Mouse (Mus musculus) MEL (cell line): ENCODE results near the gene Acox2. TPM values are rescaled to one million over a fixed set of nuclear protein-coding genes. Genes with fewer than 3 reads are reported as not detected.

Experiments used
- DNase-seq: peaks from one replicate; pipeline ENCODE4 v3.0.0; 2011; ENCODE audit warnings: low read depth, low spot score
- H3K27ac ChIP-seq: 2 replicates; pipeline ENCODE4 v1.5.1; 2012; ENCODE audit warnings: low read depth, mild to moderate bottlenecking, control low read depth, low read length, moderate library complexity; ENCODE audit not compliant: control insufficient read depth
- H3K27me3 ChIP-seq, 2 experiments: fragments of 150-350 bp in 1 of 2; sonication (generic) in 1 of 2; 2 replicates each; pipeline ENCODE4 v1.6.1; 2012; ENCODE audit warnings: low read length in 2 of 2, mild to moderate bottlenecking in 2 of 2, improper control_type of control experiment in 1 of 2, moderate library complexity in 1 of 2; ENCODE audit not compliant: insufficient read depth in 2 of 2, control insufficient read depth in 1 of 2
- H3K36me3 ChIP-seq, 2 experiments: 2 replicates each; pipeline ENCODE4 v1.6.1; 2012 to 2014; ENCODE audit warnings: low read length in 2 of 2, improper control_type of control experiment in 1 of 2, inconsistent platforms in 1 of 2, mild to moderate bottlenecking in 1 of 2; ENCODE audit not compliant: insufficient read depth in 2 of 2, control insufficient read depth in 1 of 2
- H3K4me1 ChIP-seq, 2 experiments: fragments of 150-350 bp in 1 of 2; sonication (generic) in 1 of 2; 2 replicates each; pipeline ENCODE4 v1.6.1; 2012; ENCODE audit warnings: low read length in 2 of 2, improper control_type of control experiment in 1 of 2, mild to moderate bottlenecking in 1 of 2; ENCODE audit not compliant: insufficient read depth in 2 of 2, control insufficient read depth in 1 of 2
- H3K4me3 ChIP-seq, 2 experiments: fragments of 150-350 bp in 1 of 2; sonication (generic) in 1 of 2; 2 replicates each; pipeline ENCODE4 v1.5.1; 2012; ENCODE audit warnings: low read depth in 2 of 2, low read length in 2 of 2, mild to moderate bottlenecking in 2 of 2, moderate library complexity in 2 of 2, control low read depth in 1 of 2, improper control_type of control experiment in 1 of 2; ENCODE audit not compliant: control insufficient read depth in 1 of 2, insufficient read depth in 1 of 2
- H3K79me2 ChIP-seq: 2 replicates; pipeline ENCODE4 v1.6.1; 2012; ENCODE audit warnings: mild to moderate bottlenecking, low read length, moderate library complexity; ENCODE audit not compliant: control insufficient read depth, poor library complexity, insufficient read depth
- H3K9ac ChIP-seq: 2 replicates; pipeline ENCODE4 v1.6.1; 2012; ENCODE audit warnings: low read depth, mild to moderate bottlenecking, control low read depth, low read length, moderate library complexity; ENCODE audit not compliant: control insufficient read depth, poor library complexity, severe bottlenecking
- H3K9me3 ChIP-seq: fragments of 150-350 bp; sonication (generic); replicated peaks from 2 replicates; pipeline ENCODE4 v1.6.1; 2012; ENCODE audit warnings: mild to moderate bottlenecking, low read length, improper control_type of control experiment, moderate library complexity; ENCODE audit not compliant: insufficient read depth
- CHD1 ChIP-seq: IDR thresholded peaks from 2 replicates; pipeline ENCODE4 v1.6.1; 2012; ENCODE audit warnings: low read depth, mild to moderate bottlenecking, inconsistent platforms, low read length, improper control_type of control experiment
- CTCF ChIP-seq, 3 experiments: IDR thresholded peaks in 2 of 3; conservative IDR thresholded peaks in 1 of 3; 2 replicates each; pipeline ENCODE4 v1.5.1; 2011 to 2012; ENCODE audit warnings: low read length in 3 of 3, low read depth in 2 of 3, mild to moderate bottlenecking in 2 of 3, improper control_type of control experiment in 1 of 3, inconsistent platforms in 1 of 3, mixed read lengths in 1 of 3, moderate library complexity in 1 of 3; ENCODE audit not compliant: control insufficient read depth in 1 of 3, insufficient read depth in 1 of 3, poor library complexity in 1 of 3, severe bottlenecking in 1 of 3
- E2F4 ChIP-seq: IDR thresholded peaks from 2 replicates; pipeline ENCODE4 v1.6.1; 2011; ENCODE audit warnings: low read depth, low read length, improper control_type of control experiment, borderline replicate concordance
- ELF1 ChIP-seq: IDR thresholded peaks from 2 replicates; pipeline ENCODE4 v1.6.1; 2014; ENCODE audit warnings: low read depth, mild to moderate bottlenecking, inconsistent platforms, low read length, improper control_type of control experiment, moderate library complexity
- EP300 ChIP-seq, 2 experiments: IDR thresholded peaks; 2 replicates each; pipeline ENCODE4 v1.6.1; 2011; ENCODE audit warnings: improper control_type of control experiment in 2 of 2, low read length in 2 of 2, low read depth in 1 of 2, mild to moderate bottlenecking in 1 of 2
- JUND ChIP-seq: IDR thresholded peaks from 2 replicates; pipeline ENCODE4 v1.6.1; 2011; ENCODE audit warnings: low read depth, mild to moderate bottlenecking, improper control_type of control experiment, low read length
- KAT2A ChIP-seq: conservative IDR thresholded peaks from 2 replicates; pipeline ENCODE4 v1.6.1; 2012; ENCODE audit warnings: low read depth, low read length, improper control_type of control experiment, inconsistent platforms
- MAZ ChIP-seq: IDR thresholded peaks from 2 replicates; pipeline ENCODE4 v1.6.1; 2012; ENCODE audit warnings: low read depth, mild to moderate bottlenecking, inconsistent platforms, low read length, improper control_type of control experiment
- MEF2A ChIP-seq: IDR thresholded peaks from 2 replicates; pipeline ENCODE4 v1.6.1; 2014; ENCODE audit warnings: low read depth, mild to moderate bottlenecking, inconsistent platforms, low read length, improper control_type of control experiment; ENCODE audit not compliant: poor library complexity, insufficient replicate concordance, severe bottlenecking; ENCODE audit errors: extremely low read depth
- MXI1 ChIP-seq: IDR thresholded peaks from 2 replicates; pipeline ENCODE4 v1.6.1; 2011; ENCODE audit warnings: mild to moderate bottlenecking, low read depth, low read length, improper control_type of control experiment
- MYB ChIP-seq: IDR thresholded peaks from 2 replicates; pipeline ENCODE4 v1.6.1; 2011; ENCODE audit warnings: mild to moderate bottlenecking, low read depth, low read length, improper control_type of control experiment
- NRF1 ChIP-seq: IDR thresholded peaks from 2 replicates; pipeline ENCODE4 v1.6.1; 2014; ENCODE audit warnings: low read depth, mild to moderate bottlenecking, inconsistent platforms, low read length, improper control_type of control experiment, moderate library complexity; ENCODE audit not compliant: poor library complexity, insufficient read depth, severe bottlenecking
- POLR2AphosphoS2 ChIP-seq: IDR thresholded peaks from 2 replicates; pipeline ENCODE4 v1.6.1; 2011; ENCODE audit warnings: low read length, improper control_type of control experiment
- RAD21 ChIP-seq: IDR thresholded peaks from 2 replicates; pipeline ENCODE4 v1.6.1; 2011; ENCODE audit warnings: mild to moderate bottlenecking, low read depth, low read length, improper control_type of control experiment
- SIN3A ChIP-seq: IDR thresholded peaks from 2 replicates; pipeline ENCODE4 v1.6.1; 2012; ENCODE audit warnings: low read length, improper control_type of control experiment, inconsistent platforms
- TCF12 ChIP-seq: IDR thresholded peaks from 2 replicates; pipeline ENCODE4 v1.6.1; 2014; ENCODE audit warnings: low read depth, mild to moderate bottlenecking, inconsistent platforms, low read length, improper control_type of control experiment, moderate library complexity
- UBTF ChIP-seq: IDR thresholded peaks from 2 replicates; pipeline ENCODE4 v1.6.1; 2012; ENCODE audit warnings: low read depth, mild to moderate bottlenecking, inconsistent platforms, low read length, improper control_type of control experiment, moderate library complexity, borderline replicate concordance; ENCODE audit not compliant: insufficient read depth
- USF1 ChIP-seq: IDR thresholded peaks from 2 replicates; pipeline ENCODE4 v1.6.1; 2014; ENCODE audit warnings: low read depth, mild to moderate bottlenecking, inconsistent platforms, low read length, improper control_type of control experiment, moderate library complexity
- USF2 ChIP-seq, 2 experiments: IDR thresholded peaks; 2 replicates each; pipeline ENCODE4 v1.6.1; 2011 to 2012; ENCODE audit warnings: improper control_type of control experiment in 2 of 2, low read length in 2 of 2, borderline replicate concordance in 1 of 2, inconsistent platforms in 1 of 2, low read depth in 1 of 2, mild to moderate bottlenecking in 1 of 2; ENCODE audit not compliant: insufficient read depth in 1 of 2
- ZKSCAN1 ChIP-seq: IDR thresholded peaks from 2 replicates; pipeline ENCODE4 v1.6.1; 2012; ENCODE audit warnings: low read depth, mild to moderate bottlenecking, inconsistent platforms, low read length, improper control_type of control experiment, moderate library complexity
- ZMIZ1 ChIP-seq: IDR thresholded peaks from 2 replicates; pipeline ENCODE4 v1.6.1; 2012; ENCODE audit warnings: low read depth, mild to moderate bottlenecking, inconsistent platforms, low read length, improper control_type of control experiment, moderate library complexity
- polyA plus RNA-seq, 2 experiments: library from polyadenylated mRNA; stranded (reverse) in 1 of 2; unstranded in 1 of 2; fragments of >175 nt in 1 of 2; fragments of >200 nt in 1 of 2; gene quantifications; 2 replicates each; pipeline versions ENCODE4 v1.2.1 to v1.2.4; 2012; ENCODE audit warnings: low replicate concordance in 2 of 2, low read depth in 1 of 2; ENCODE audit not compliant: insufficient read length in 2 of 2, insufficient read depth in 1 of 2, missing spikeins in 1 of 2
- total RNA-seq: library from RNA; depleted of rRNA; stranded (reverse); fragments of 300-350 nt; gene quantifications from 2 replicates; pipeline ENCODE4 v1.2.3, GENCODE M21; 2012

The Acox2 gene
- total and polyA plus RNA-seq, 3 experiments = 0.43 TPM; not detected in 2

DNA sequence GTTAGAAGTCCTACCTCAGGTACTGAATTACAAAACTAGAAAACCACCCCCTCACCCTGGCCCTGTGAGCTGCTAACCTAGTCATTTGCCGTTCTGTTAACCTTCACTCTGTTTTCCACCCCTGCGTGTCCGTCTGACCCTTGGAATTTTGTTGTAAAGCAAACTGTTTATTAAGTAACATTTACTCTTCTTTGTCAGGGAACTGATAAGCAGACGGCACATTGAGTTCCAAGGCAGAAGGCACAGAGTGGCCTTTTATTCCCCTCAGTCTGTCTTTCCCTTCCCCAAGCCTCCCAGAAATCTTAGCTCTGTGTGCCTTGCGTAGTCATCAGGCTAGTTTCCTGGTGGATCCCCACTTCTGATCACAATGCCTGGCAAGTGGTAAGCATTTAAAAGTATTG is 14.9 kb downstream of the Acox2 start:
- Histone ChIP-seq H3K9me3 (no peaks in the 10 kb centered on the region), H3K4me1 (no peaks in the 10 kb centered on the region), H3K9ac (no peak overlapping the region), H3K36me3 (no peaks in the 10 kb centered on the region), H3K27me3 (peaks cover 0 to 2% of the 10 kb centered on the region in 2 experiments; a peak in 2 of 4 replicates), H3K79me2 (no peaks in the 10 kb centered on the region), H3K27ac (no peak overlapping the region), H3K4me3 (no peak overlapping the region)
- TF ChIP-seq E2F4 = no peak
- no peak for TF ChIP-seq USF1
- no peak for TF ChIP-seq MAZ
- no peak for TF ChIP-seq MEF2A
- TF ChIP-seq USF2 (IDR thresholded peaks at IDR 0.05; ENCODE audit: borderline replicate concordance in 1 of 2, insufficient read depth in 1 of 2, low read depth in 1 of 2, low read length in 2 of 2) = no peak
- TF ChIP-seq EP300 (IDR thresholded peaks at IDR 0.05; ENCODE audit: low read depth in 1 of 2, low read length in 2 of 2) = no peak
- no peak for TF ChIP-seq MXI1
- TF ChIP-seq CHD1 = no peak
- no peak for TF ChIP-seq ELF1
- TF ChIP-seq KAT2A = no peak
- no peak for TF ChIP-seq ZMIZ1
- no peak for TF ChIP-seq SIN3A
- no peak for TF ChIP-seq MYB
- TF ChIP-seq JUND = no peak
- no peak for TF ChIP-seq ZKSCAN1
- TF ChIP-seq RAD21 = no peak
- no peak for TF ChIP-seq POLR2AphosphoS2
- no peak for TF ChIP-seq CTCF (IDR thresholded peaks at IDR 0.05 in 2 of 3, conservative IDR thresholded peaks at IDR 0.05 in 1 of 3; ENCODE audit: control insufficient read depth in 1 of 3, insufficient read depth in 1 of 3, low read depth in 2 of 3, low read length in 3 of 3, poor library complexity in 1 of 3, severe bottlenecking in 1 of 3)
- no peak for TF ChIP-seq UBTF
- no peak for DNase-seq

DNA sequence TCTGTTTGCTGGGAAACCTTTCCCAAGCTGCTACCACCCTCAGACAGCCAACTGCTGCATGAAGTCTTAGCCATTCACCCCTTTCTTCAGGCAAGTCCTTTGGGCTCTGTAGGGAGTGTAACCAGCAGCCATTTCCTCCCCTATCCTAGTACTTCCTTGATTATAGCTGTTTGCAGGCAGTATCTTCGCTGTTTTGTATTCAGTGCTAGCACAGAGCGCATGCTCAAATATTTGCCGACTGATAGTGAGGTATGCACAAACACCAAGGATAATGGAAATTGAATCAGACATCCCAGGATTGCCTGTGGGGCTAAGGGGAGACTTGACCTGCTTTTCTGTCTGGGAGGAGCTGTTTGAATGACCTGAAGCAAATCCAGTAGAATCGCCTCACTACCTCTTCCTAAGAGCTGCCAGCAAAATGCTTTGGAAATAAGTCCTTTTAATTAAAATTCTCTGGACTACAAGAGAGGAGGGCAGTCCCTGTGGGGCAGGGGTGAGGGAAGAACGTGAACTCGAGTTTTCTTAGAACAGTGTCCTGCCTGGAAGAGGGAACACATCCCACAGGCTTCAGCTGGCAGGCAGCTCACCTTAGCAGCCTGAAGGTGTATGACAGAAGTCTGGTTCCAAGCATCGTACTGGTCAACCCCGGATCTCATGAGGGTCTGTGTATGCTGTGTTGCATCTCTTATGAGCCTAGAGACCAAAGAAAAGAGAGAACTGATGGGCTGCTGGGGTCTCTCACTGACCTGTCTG is 15.8 kb downstream of the Acox2 start:
- Histone ChIP-seq H3K9me3 (no peaks in the 10 kb centered on the region), H3K79me2 (no peaks in the 10 kb centered on the region), H3K9ac (no peak overlapping the region), H3K4me3 (no peak overlapping the region), H3K36me3 (no peaks in the 10 kb centered on the region), H3K27ac (no peak overlapping the region), H3K4me1 (no peaks in the 10 kb centered on the region), H3K27me3 (peaks cover 0 to 2% of the 10 kb centered on the region in 2 experiments; a peak in 2 of 4 replicates)
- no peak for DNase-seq
- TF ChIP-seq RAD21 = no peak
- no peak for TF ChIP-seq MXI1
- no peak for TF ChIP-seq TCF12
- no peak for TF ChIP-seq NRF1
